Mouse (Mus musculus): Measurements from ENCODE around the gene 1700020A23Rik. TPM values are rescaled to one million over a fixed set of nuclear protein-coding genes. Genes with fewer than 3 reads are reported as not detected.

1700020A23Rik gene
- polyA plus RNA-seq, 1 experiment: not detected

DNA sequence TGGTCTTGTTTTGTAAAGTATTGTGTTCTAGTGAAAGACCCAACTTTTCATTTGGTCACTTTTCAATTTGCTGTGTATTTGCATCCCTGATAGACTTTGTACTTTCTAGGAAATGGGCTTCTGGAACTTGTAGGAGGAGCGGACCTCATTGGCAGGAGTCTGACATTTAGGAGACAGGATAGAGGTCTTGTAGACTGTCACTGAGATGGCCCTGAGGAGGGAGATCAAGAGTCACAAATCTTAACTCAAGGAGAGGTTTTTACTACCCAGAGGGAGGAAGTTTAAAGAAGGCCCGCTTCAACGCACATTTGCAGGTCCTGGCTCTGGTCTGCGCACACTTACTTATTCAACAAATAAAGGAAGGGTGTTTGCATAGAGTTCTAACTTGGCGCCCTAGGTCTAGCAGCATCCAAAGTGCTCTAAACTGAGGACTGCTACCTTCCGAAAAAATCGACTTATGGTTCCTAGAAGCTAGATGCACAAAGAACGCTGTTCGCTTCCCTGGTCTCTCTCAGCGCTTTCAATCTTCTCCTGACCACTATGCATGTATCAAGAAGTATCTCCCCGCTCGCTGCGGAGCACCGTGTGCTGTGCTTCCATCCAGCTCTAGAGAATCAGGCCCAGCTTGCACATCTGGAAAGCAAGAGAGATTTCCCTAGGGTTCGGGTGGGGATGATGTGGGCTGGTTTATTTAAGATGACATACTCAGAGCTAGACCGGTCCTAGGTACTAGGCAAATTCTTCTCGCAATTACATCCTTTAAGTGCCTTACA is 44.1 kb downstream of the 1700020A23Rik start:
- 6% methylated on average over 17 of the region's 17 CpGs for WGBS
- DNase-seq (ENCODE audit: low read depth, low spot score): no peak

DNA sequence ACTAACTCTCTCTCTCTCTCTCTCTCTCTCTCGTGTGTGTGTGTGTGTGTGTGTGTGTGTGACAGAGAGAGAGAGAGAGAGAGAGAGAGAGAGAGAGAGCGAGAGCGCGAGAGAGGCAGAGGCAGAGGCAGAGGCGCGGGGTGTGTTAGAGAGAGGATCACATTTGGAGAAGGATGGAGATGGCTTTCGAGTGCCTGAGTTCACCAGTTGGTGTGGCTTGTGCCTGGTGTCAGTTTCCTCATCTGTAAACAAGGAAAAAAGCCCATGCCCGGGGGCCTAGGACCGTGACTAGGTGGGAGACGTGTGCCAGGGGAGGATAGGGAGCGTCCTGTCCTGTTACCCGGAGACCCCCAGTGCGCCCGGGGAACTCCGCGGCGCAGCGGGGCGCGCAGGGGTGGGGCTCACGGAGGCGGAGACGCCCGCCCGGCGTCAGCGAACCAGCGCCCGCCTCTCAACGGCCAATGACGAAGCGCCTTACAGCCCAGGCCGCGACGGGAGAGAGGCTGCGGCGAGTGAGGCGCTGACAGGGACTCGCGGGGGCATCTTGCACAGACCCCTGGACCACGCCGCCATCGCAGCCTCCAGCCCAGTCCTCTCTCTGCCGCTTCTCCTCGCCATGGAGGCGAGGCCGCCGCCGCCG is 44.9 kb downstream of the 1700020A23Rik start, which contains the start of gene Ptpra:
Gene Ptpra, plus strand, starts transcription at position 485 of the 640 bp plus-strand sequence.
- DNase-seq (ENCODE audit: low read depth, low spot score): peak; percentile 52

DNA sequence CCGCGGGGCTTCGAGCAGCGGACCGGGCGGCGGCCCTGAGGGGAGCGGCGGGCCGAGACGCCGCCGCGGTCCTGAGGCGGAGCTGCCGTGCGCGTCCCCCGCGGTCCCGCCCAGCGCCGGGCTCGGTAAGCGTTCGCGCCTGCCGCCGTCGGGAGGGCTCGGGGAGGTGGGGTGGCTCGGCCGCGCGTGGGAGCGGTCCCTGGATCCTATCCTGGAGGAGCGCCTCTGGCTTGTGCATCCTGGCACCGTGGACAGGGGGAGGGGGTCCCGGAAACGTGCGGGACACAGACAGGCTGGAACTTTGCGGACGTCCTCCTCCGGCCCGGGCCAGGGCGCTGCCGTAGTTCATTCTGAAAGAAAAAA is 45.4 kb downstream of the 1700020A23Rik start:
- WGBS: 2% methylated on average over 43 of the region's 47 CpGs
- DNase-seq (ENCODE audit: low read depth, low spot score): no peak

More for the DNA sequence above, 44.9 kb downstream of the 1700020A23Rik start, which contains the start of gene Ptpra:
- under 1% methylated on average over 47 of the region's 50 CpGs for WGBS

DNA sequence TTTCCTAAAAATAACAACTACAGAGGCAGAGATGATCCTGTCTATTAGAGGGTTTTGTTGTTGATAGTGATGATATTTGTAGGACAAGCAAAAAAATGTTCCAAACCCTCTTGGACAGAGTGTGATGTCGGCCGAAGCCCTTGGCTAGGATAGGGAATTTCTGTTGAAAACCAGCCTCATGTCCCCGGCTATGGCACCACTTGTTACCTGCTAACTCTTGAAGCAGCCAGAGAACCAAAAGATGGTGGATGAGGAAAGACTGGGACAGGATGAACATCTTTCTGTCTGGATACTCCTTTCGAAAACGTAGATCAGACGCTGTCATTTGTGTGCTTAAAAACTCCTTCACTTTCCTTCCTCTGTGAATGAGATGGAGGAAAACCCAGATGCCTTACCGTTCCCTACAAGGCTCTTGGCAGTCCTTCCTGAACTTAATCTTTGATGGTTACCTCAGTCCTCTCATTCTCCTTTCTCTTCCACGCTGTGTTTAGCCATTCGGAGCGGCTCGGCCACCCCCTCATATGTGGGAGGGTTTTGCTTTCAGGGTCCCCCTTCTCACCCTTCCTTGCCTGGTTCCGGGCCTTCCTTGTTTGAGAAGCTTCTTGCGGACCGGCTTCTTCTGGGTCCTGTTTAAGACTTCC is 46.1 kb downstream of the 1700020A23Rik start:
- DNase-seq (ENCODE audit: low read depth, low spot score): no peak
- WGBS: 60% methylated on average over 14 of the region's 14 CpGs

DNA sequence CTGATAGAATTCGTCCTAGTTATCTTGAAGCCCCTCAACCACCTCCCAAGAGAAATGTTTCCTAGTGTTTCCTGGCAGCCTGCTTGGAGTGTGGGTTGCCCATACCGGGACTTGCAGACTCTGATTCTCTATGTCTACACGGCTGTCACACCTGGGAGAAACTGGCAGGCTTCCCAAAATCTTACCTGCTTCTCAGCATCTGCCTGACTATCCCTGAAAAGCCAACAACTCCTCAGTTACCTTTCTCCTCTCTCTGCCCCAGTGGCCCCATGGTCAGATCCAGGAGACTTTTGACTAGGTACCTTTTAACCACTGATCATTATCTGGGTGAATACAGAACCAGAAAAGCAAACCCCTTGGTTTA is 46.6 kb downstream of the 1700020A23Rik start:
- DNase-seq (ENCODE audit: low read depth, low spot score): no peak
- 18% methylated on average over 3 of the region's 3 CpGs for WGBS

DNA sequence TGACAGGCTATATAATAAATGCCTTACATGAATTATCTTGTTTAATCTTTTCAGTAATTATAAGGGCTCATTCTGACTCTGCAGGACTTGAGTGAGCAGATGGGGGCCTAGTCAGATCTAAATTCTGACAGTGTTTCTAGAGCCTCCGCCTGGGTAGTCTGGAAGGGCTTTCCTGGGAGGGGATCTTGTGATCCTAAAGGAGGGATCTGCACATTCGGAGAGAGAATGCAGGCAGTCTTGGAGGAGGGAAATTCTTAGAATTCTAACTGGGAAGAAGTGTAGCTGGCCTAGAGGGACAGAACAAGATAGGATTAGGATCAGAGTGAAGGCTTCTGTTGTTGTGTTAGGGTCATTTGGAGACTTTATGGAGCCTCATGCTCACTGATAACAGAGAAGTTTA is 47.2 kb downstream of the 1700020A23Rik start:
- 79% methylated on average over 2 of the region's 2 CpGs for WGBS
- DNase-seq (ENCODE audit: low read depth, low spot score): no peak

DNA sequence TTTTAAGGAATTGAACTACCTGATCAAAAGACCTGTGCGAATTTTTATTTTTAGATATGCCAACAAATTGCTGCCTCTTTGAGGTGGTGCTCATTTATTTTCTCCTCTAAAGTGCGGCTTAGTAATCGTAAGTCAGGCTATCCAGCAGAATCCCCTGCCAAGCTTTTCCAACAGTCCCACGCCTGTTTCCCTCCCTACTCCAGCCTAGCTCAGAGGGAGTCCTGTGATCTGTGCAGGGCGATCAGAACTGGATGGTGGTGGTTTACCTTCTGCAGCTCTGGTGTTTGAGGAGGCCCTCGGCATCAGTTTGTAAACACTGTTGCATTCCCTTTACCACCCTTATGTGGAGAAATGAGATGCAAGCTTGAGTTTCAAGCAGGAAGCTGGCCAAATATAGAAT is 48.4 kb downstream of the 1700020A23Rik start:
- 65% methylated on average over 6 of the region's 6 CpGs for WGBS

DNA sequence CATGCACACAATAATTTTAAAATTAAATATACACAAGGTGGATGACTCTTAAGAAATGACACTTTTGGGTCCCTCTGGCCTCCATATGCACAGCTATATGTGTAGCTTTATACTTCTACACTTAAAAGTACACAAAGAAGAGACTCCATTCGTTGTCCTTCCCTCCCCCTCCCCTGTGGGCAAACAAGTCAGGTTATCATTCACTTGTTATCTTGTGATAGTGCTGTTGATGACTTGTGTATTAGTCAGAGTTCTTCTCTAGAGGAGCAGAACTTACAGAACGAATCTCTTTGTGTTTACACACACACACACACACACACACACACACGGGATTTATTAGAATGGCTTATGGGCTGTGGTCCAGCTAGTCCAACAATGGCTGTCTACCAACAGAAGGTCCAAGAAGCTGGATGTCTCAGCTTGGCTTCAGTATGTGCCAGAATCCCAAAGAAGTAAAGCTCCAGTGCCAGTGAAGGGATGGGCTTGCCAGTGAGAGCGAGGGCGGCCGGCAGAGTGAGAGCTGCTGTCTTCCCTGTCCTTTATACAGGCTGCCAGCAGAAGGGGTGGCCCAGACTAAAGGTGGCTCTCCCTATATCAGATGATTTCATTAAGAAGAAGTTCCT is 49.8 kb downstream of the 1700020A23Rik start:
- 37% methylated on average over 6 of the region's 6 CpGs for WGBS
- DNase-seq (ENCODE audit: low read depth, low spot score): no peak

More for the DNA sequence above, 48.4 kb downstream of the 1700020A23Rik start:
- DNase-seq (ENCODE audit: low read depth, low spot score): no peak

Other genes with a start within 250 kb of the 1700020A23Rik start
- 186 and 221 TPM in 2 replicates for gene Snrpb, start 225.9 kb upstream of the 1700020A23Rik start, polyA plus RNA-seq (2012; rRNA removed)
- gene Tmc2, start 210.1 kb upstream of the 1700020A23Rik start, polyA plus RNA-seq (2012; rRNA removed): not detected in 2 replicates
- 57.1 and 75.1 TPM in 2 replicates for gene Nop56, start 130.8 kb upstream of the 1700020A23Rik start, polyA plus RNA-seq (2012; rRNA removed)
- gene Idh3b, start 120.7 kb upstream of the 1700020A23Rik start, polyA plus RNA-seq (2012; rRNA removed): 224 and 301 TPM in 2 replicates
- gene Ebf4, start 110.1 kb upstream of the 1700020A23Rik start, polyA plus RNA-seq (2012; rRNA removed): 0.63 and 1.0 TPM in 2 replicates
- 3.4 and 4.2 TPM in 2 replicates for gene Cpxm1, start 7.7 kb upstream of the 1700020A23Rik start, polyA plus RNA-seq (2012; rRNA removed)
- not detected in 2 replicates for gene Gm28372, start within 50 bp of the 1700020A23Rik start, polyA plus RNA-seq (2012; rRNA removed)
- not detected in 2 replicates for gene Tmem239, start 1.2 kb downstream of the 1700020A23Rik start, polyA plus RNA-seq (2012; rRNA removed)
- gene Vps16, start 19.1 kb downstream of the 1700020A23Rik start, polyA plus RNA-seq (2012; rRNA removed): 55.2 and 70.3 TPM in 2 replicates
- gene Pced1a, start 19.4 kb downstream of the 1700020A23Rik start, polyA plus RNA-seq (2012; rRNA removed): 11.0 and 12.5 TPM in 2 replicates
- 26.4 and 32.3 TPM in 2 replicates for gene Ptpra, start 45.0 kb downstream of the 1700020A23Rik start, polyA plus RNA-seq (2012; rRNA removed)
- gene Mrps26, start 158.5 kb downstream of the 1700020A23Rik start, polyA plus RNA-seq (2012; rRNA removed): 56.6 and 62.0 TPM in 2 replicates
- not detected in 2 replicates for gene Oxt, start 170.9 kb downstream of the 1700020A23Rik start, polyA plus RNA-seq (2012; rRNA removed)
- not detected in 2 replicates for gene Avp, start 177.3 kb downstream of the 1700020A23Rik start, polyA plus RNA-seq (2012; rRNA removed)
- gene Fastkd5, start 224.8 kb downstream of the 1700020A23Rik start, polyA plus RNA-seq (2012; rRNA removed): 2.6 and 2.9 TPM in 2 replicates
- 5.9 and 6.7 TPM in 2 replicates for gene Ubox5, start 224.8 kb downstream of the 1700020A23Rik start, polyA plus RNA-seq (2012; rRNA removed)
- gene Lzts3, start 237.5 kb downstream of the 1700020A23Rik start, polyA plus RNA-seq (2012; rRNA removed): 61.7 and 64.3 TPM in 2 replicates